In the genomic region with DNA sequence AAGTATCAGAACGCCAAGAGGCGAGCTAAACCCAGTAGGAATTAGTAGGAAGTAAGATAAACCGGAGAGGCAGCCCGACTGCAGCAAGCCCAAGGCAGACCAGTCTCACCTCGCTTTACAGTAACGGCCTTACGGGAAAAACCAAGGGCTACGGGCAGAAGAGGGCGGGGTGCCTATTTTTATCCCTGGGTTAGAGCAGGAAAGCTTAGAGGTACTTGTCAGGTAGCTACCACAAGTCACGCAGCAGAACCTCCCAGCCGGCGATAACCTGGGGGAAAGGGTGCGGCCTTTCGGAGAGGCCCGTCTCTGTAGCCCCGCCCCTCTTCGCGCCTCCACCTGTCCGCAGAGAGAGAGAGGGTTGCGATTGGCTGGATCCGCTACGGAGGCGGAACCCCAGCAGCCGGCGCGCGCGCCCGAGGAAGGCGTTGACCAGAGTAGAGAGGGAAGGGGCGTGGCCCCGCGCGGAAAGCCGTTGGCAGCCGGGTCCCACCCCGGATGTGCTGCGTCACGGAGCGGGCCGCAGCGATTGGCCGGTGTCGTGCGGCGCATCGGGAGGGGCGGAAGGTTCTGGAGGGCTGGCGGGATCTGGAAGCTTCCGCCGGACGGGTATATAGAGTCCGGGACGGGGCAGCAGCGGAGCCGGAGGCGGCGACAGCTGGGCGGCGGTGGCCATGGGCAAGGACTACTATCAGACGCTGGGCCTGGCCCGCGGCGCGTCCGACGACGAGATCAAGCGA, we compare ENCODE assay signal across 8 mouse cellular contexts. TPM values are rescaled to one million over a fixed set of nuclear protein-coding genes. Genes with fewer than 3 reads are reported as not detected.
A peak's percentile ranks its signal among the peaks of the same experiment; 100 is the strongest.
DNase-seq lines count a peak whose midpoint lies in the region; ATAC-seq lines count a peak whose summit lies in the region.

TSS of gene Tecr (minus strand) at position 311 of the 737 bp plus-strand sequence.
TSS of gene Dnajb1 (plus strand) at position 533 of the 737 bp plus-strand sequence.

- peak within 1 kb of the TSS; percentile 75 for H3K9ac ChIP-seq in hindbrain, embryonic 15.5 days

- peak within 1 kb of the TSS; percentile 86 for H3K4me2 ChIP-seq in hindbrain, embryonic 15.5 days

- WGBS in hindbrain, embryonic 15.5 days = under 1% methylated on average over 69 of the region's 69 CpGs

- peak; percentile 100 for DNase-seq in T-cell, adult 2 months (ENCODE audit: low spot score)
- peak; percentile 99 to 100 for DNase-seq in cerebellum, postnatal 36 days
- peak; percentile 99 for DNase-seq in frontal cortex, postnatal 36 days (ENCODE audit: low spot score in 2 of 2)
- peak; percentile 100 for DNase-seq in left cerebral cortex, adult 11 months (ENCODE audit: low spot score)
- DNase-seq in lung, postnatal 4 days = peak; percentile 100
- peak; percentile 98 for DNase-seq in retina, postnatal 7 days (ENCODE audit: low read depth, low spot score)
- peak; percentile 98 for DNase-seq in urinary bladder, adult 2 months (ENCODE audit: low spot score)

- H3K9me3 ChIP-seq in hindbrain, embryonic 15.5 days = no peaks in the 10 kb centered on the region

- H3K36me3 ChIP-seq in hindbrain, embryonic 15.5 days = peaks cover 25% of the 10 kb centered on the region

- ATAC-seq in hindbrain, embryonic 15.5 days (ENCODE audit: low FRiP score, low read depth) = peak; percentile 96

- H3K4me3 ChIP-seq in hindbrain, embryonic 15.5 days = peak within 1 kb of the TSS; percentile 63

- H3K27ac ChIP-seq in hindbrain, embryonic 15.5 days (replicated peaks) = peak within 1 kb of the TSS; percentile 95

- H3K27me3 ChIP-seq in hindbrain, embryonic 15.5 days = no peaks in the 10 kb centered on the region

- H3K4me1 ChIP-seq in hindbrain, embryonic 15.5 days (replicated peaks) = peaks cover 23% of the 10 kb centered on the region

RNA-seq across cellular contexts. Expression of gene Tecr, which starts in this region (rescaled TPM):
- polyA plus RNA-seq in hindbrain, embryonic 15.5 days (2015; fragmentation: Nextera tagmentation; extraction: Ambion mirVana) = 1,382 and 1,396 TPM in 2 replicates
- 298 and 313 TPM in 2 replicates for polyA plus RNA-seq in urinary bladder, adult 2 months (2012; rRNA removed)

RNA-seq across cellular contexts. Expression of gene Dnajb1, which starts in this region (rescaled TPM):
- 58.1 and 60.9 TPM in 2 replicates for polyA plus RNA-seq in hindbrain, embryonic 15.5 days (2015; fragmentation: Nextera tagmentation; extraction: Ambion mirVana)
- 30.7 and 36.8 TPM in 2 replicates for polyA plus RNA-seq in urinary bladder, adult 2 months (2012; rRNA removed)

Comparison
In these comparisons a context has a peak if more than half of its experiments do, and no peak if none do; other contexts are left out.
1. Peak in every context shown above with its lines: DNase-seq, ATAC-seq, H3K4me3 ChIP-seq and H3K27ac ChIP-seq.